Mouse (Mus musculus) granulocyte monocyte progenitor cell, adult 5-6 weeks (primary cell): ENCODE measurements around the gene Gm10577. TPM values are rescaled to one million over a fixed set of nuclear protein-coding genes. Genes with fewer than 3 reads are reported as not detected.

Experiments
- ATAC-seq: replicated peaks from 2 replicates; pipeline ENCODE4 v1.8.0; 2016; ENCODE audit warnings: mild to moderate bottlenecking, moderate TSS enrichment, inconsistent platforms; ENCODE audit not compliant: poor library complexity, severe bottlenecking
- total RNA-seq, 2 experiments: library from RNA; stranded (forward) in 1 of 2; stranded (reverse) in 1 of 2; fragments of 200-712, 200-1000 nt in 1 of 2; fragments of >200 nt in 1 of 2; fragmentation: Nextera tagmentation in 1 of 2; gene quantifications; 2 replicates each; pipeline ENCODE4 v1.2.3; 2014 to 2017

Gene Gm10577
- total RNA-seq, 2 experiments from 2014 or later: not detected

GRCm38 (mm10) chr4:100996060-100996651 lies 24.3 kb downstream of the Gm10577 start:
- ATAC-seq: no peak

- ATAC-seq: no peak
Observed at GRCm38 (mm10) chr4:100995617-100996016, 24.9 kb downstream of the Gm10577 start.

- no peak for ATAC-seq
Observed at GRCm38 (mm10) chr4:100994442-100995255, 25.8 kb downstream of the Gm10577 start.

GRCm38 (mm10) chr4:100992086-100992485 lies 28.4 kb downstream of the Gm10577 start:
- ATAC-seq: no peak

- no peak for ATAC-seq
Observed at GRCm38 (mm10) chr4:100990996-100991395, 29.5 kb downstream of the Gm10577 start.

- ATAC-seq: peak; percentile 55
Observed at GRCm38 (mm10) chr4:100988231-100988799, 32.2 kb downstream of the Gm10577 start.

- no peak for ATAC-seq
Observed at GRCm38 (mm10) chr4:100987187-100987586, 33.3 kb downstream of the Gm10577 start.

- ATAC-seq: no peak
Observed at GRCm38 (mm10) chr4:100977522-100977921, 43.0 kb downstream of the Gm10577 start.

- no peak for ATAC-seq
Observed at GRCm38 (mm10) chr4:100974455-100975035, 46.0 kb downstream of the Gm10577 start.

- no peak for ATAC-seq
Observed at GRCm38 (mm10) chr4:100973641-100974454, 46.6 kb downstream of the Gm10577 start.

Other genes with a start within 250 kb of the Gm10577 start
- not detected in 2 replicates for gene Cachd1, start 244.0 kb downstream of the Gm10577 start, total RNA-seq (2014; fragmentation: Nextera tagmentation)
- 1.8 TPM in 1 of 2 replicates, not detected in the other for gene Cachd1, start 244.0 kb downstream of the Gm10577 start, total RNA-seq (2017)
- not detected in 2 replicates for gene Raver2, start 48.3 kb upstream of the Gm10577 start, total RNA-seq (2014; fragmentation: Nextera tagmentation)
- gene Raver2, start 48.3 kb upstream of the Gm10577 start, total RNA-seq (2017): 0.10 TPM in 1 of 2 replicates, not detected in the other
- 46.7 and 47.4 TPM in 2 replicates for gene Jak1, start 244.6 kb upstream of the Gm10577 start, total RNA-seq (2014; fragmentation: Nextera tagmentation)
- gene Jak1, start 244.6 kb upstream of the Gm10577 start, total RNA-seq (2017): 52.4 and 57.7 TPM in 2 replicates